ENCODE assay signal across 8 mouse cellular contexts in genomic region chr16:17759344-17759773, GRCm38 (mm10). TPM values are rescaled to one million over a fixed set of nuclear protein-coding genes. Genes with fewer than 3 reads are reported as not detected.
DNase-seq lines count a peak whose midpoint lies in the region; ATAC-seq and TF ChIP-seq lines count a peak whose summit lies in the region.

Gene Klhl22 (plus strand): TSS chr16:17759618.

- peak within 1 kb of the TSS; percentile 93 for H3K9ac ChIP-seq in embryonic facial prominence, embryonic 11.5 days (replicated peaks; ENCODE audit: low read length)
- peak within 1 kb of the TSS; percentile 71 for H3K9ac ChIP-seq in intestine, postnatal 0 days (ENCODE audit: low read depth, low read length)

- no peak for TF ChIP-seq CTCF in intestine, postnatal 0 days (IDR thresholded peaks at IDR 0.05; ENCODE audit: low read depth)

- H3K4me2 ChIP-seq in embryonic facial prominence, embryonic 11.5 days (ENCODE audit: low read depth, low read length) = peak within 1 kb of the TSS; percentile 97
- peak within 1 kb of the TSS; percentile 83 for H3K4me2 ChIP-seq in intestine, postnatal 0 days (replicated peaks; ENCODE audit: low read depth)

- peak; percentile 91 for ATAC-seq in embryonic facial prominence, embryonic 11.5 days (replicated peaks; ENCODE audit: insufficient number of reproducible peaks, low FRiP score, low TSS enrichment, low read depth)
- ATAC-seq in granulocyte monocyte progenitor cell, adult 5-6 weeks (replicated peaks; ENCODE audit: poor library complexity, severe bottlenecking) = peak; percentile 81
- ATAC-seq in intestine, postnatal 0 days = peak; percentile 73

- no peaks in the 10 kb centered on the region for H3K27me3 ChIP-seq in embryonic facial prominence, embryonic 11.5 days (ENCODE audit: control insufficient read depth, insufficient read depth, low read length)
- H3K27me3 ChIP-seq in intestine, postnatal 0 days (replicated peaks; ENCODE audit: control insufficient read depth, insufficient read depth, low read length) = no peaks in the 10 kb centered on the region
- H3K27me3 ChIP-seq in midbrain, embryonic 10.5 days (ENCODE audit: low read depth, poor library complexity, severe bottlenecking) = peaks cover 40% of the 10 kb centered on the region

- H3K36me3 ChIP-seq in embryonic facial prominence, embryonic 11.5 days (replicated peaks; ENCODE audit: control insufficient read depth, insufficient read depth, low read depth, low read length) = no peaks in the 10 kb centered on the region
- H3K36me3 ChIP-seq in intestine, postnatal 0 days (ENCODE audit: control insufficient read depth, insufficient read depth) = no peaks in the 10 kb centered on the region
- peaks cover 13% of the 10 kb centered on the region for H3K36me3 ChIP-seq in midbrain, embryonic 10.5 days

- 1% methylated on average over 26 of the region's 28 CpGs for WGBS in embryonic facial prominence, embryonic 11.5 days
- under 1% methylated on average over 26 of the region's 28 CpGs for WGBS in intestine, postnatal 0 days
- 3% methylated on average over 28 of the region's 28 CpGs for WGBS in midbrain, embryonic 10.5 days

- peak within 1 kb of the TSS; percentile 75 for H3K4me3 ChIP-seq in embryonic facial prominence, embryonic 11.5 days (ENCODE audit: low read depth, low read length)
- H3K4me3 ChIP-seq in intestine, postnatal 0 days (ENCODE audit: low read depth, low read length) = peak within 1 kb of the TSS; percentile 42
- H3K4me3 ChIP-seq in midbrain, embryonic 10.5 days = peak within 1 kb of the TSS; percentile 71

- 0 out of 2 replicates have a peak within 1 kb of the TSS, but pooled peaks have one; percentile 28 for H3K27ac ChIP-seq in embryonic facial prominence, embryonic 11.5 days (replicated peaks; ENCODE audit: low read depth, low read length)
- peak within 1 kb of the TSS; percentile 94 for H3K27ac ChIP-seq in intestine, postnatal 0 days (ENCODE audit: low read depth, low read length)
- peak within 1 kb of the TSS; percentile 91 for H3K27ac ChIP-seq in midbrain, embryonic 10.5 days (replicated peaks)

- peaks cover 4% of the 10 kb centered on the region for H3K4me1 ChIP-seq in embryonic facial prominence, embryonic 11.5 days (ENCODE audit: control insufficient read depth, insufficient read depth, low read length)
- peaks cover 5% of the 10 kb centered on the region for H3K4me1 ChIP-seq in intestine, postnatal 0 days (replicated peaks; ENCODE audit: control insufficient read depth, insufficient read depth, low read length)
- peaks cover 27% of the 10 kb centered on the region for H3K4me1 ChIP-seq in midbrain, embryonic 10.5 days

- H3K9me3 ChIP-seq in embryonic facial prominence, embryonic 11.5 days (replicated peaks; ENCODE audit: control insufficient read depth, low read length) = no peaks in the 10 kb centered on the region
- H3K9me3 ChIP-seq in intestine, postnatal 0 days (ENCODE audit: control insufficient read depth) = no peaks in the 10 kb centered on the region
- H3K9me3 ChIP-seq in midbrain, embryonic 10.5 days (replicated peaks) = no peaks in the 10 kb centered on the region

- DNase-seq in adrenal gland, postnatal 10 days = peak; percentile 97
- peak; percentile 93 for DNase-seq in embryonic facial prominence, embryonic 11.5 days (ENCODE audit: low spot score)
- peak; percentile 89 to 90 for DNase-seq in left cerebral cortex, postnatal 36 days (ENCODE audit: low spot score in 2 of 2)
- peak; percentile 94 for DNase-seq in midbrain, embryonic 10.5 days (ENCODE audit: low spot score)
- DNase-seq in right cerebral cortex, postnatal 4 days = peak; percentile 96
- DNase-seq in yolk sac, embryonic 10.5 days (ENCODE audit: low spot score) = peak; percentile 97

- intact Hi-C loops in left cerebral cortex, postnatal 36 days (cut with DNase I) = no loop called here

RNA-seq across cellular contexts. Expression of gene Klhl22, which starts in this region (rescaled TPM):
- 10 to 100 TPM; 30.6 to 47.9 TPM for total RNA-seq in adrenal gland, postnatal 10 days (2021)
- 48.0 and 58.1 TPM in 2 replicates for polyA plus RNA-seq in embryonic facial prominence, embryonic 11.5 days (2014; fragmentation: Nextera tagmentation; extraction: Ambion mirVana)
- 16.7 and 20.1 TPM in 2 replicates for total RNA-seq in granulocyte monocyte progenitor cell, adult 5-6 weeks (2014; fragmentation: Nextera tagmentation)
- 13.2 and 24.6 TPM in 2 replicates for total RNA-seq in granulocyte monocyte progenitor cell, adult 5-6 weeks (2017)
- polyA plus RNA-seq in intestine, postnatal 0 days (2015; fragmentation: Nextera tagmentation; extraction: Ambion mirVana) = 29.0 and 29.9 TPM in 2 replicates
- 100 to 1,000 TPM in 1 of 2 experiments, 10 to 100 TPM in 1; 92.5 to 110 TPM for total RNA-seq in left cerebral cortex, postnatal 36 days (2021)
- 52.6 and 57.4 TPM in 2 replicates for polyA plus RNA-seq in midbrain, embryonic 10.5 days (2016; fragmentation: Nextera tagmentation; extraction: Ambion mirVana)

Comparison
In these comparisons a context has a peak if more than half of its experiments do, and no peak if none do; other contexts are left out.
1. Peak in every context shown above with its lines: DNase-seq, ATAC-seq, H3K4me3 ChIP-seq and H3K27ac ChIP-seq.
2. H3K27ac ChIP-seq: peak in every context shown above with its lines; median percentile 94 in intestine, postnatal 0 days; 91 in midbrain, embryonic 10.5 days; 28 in embryonic facial prominence, embryonic 11.5 days.